Mouse (Mus musculus) liver, postnatal 0 days (tissue): Measurements from ENCODE around the gene Ccdc9.

Source experiments
- CTCF ChIP-seq: sonication (generic); IDR thresholded peaks from 2 replicates; pipeline ENCODE4 v1.5.1; 2016; ENCODE audit warnings: antibody characterized with exemption, low read depth
- EP300 ChIP-seq: IDR thresholded peaks from 2 replicates; pipeline ENCODE4 v1.6.1; 2016; ENCODE audit warnings: antibody characterized with exemption, low read depth, mild to moderate bottlenecking

DNA sequence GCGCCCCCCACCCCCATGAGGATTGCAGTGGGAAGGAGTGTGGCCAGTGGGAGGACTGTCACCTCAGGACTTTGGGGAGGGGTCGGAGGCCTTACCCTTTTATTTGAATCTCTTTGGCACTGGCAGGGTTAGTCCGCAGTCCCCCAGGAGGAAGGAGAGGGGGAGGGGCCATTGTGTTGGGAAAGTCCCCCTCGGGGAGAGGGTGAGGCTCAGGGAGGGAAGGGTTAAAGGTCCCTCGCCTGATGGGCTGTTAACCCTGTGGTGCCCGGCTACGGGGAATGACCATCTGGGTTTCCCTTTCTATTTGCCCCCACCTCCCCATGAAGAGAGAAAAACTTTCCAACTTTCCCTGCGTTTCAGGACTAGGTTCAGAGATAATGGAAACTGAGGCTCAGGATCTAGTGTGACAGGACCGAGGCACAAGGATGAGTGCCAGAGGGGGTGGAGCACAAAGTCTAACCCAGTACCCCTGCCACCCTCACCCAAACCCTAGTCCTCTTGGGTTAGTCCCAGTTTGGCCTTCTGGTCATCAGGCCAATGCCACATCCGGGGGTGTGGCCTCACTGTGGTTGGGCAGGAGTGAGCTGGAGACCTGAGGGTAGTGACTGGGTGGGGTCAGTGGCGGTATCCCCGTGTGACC is 26.2 kb upstream of the Ccdc9 start:
- TF ChIP-seq EP300 (0 out of 2 replicates have a peak, but pooled peaks have one; percentile 5), CTCF (no peak)
